Mouse (Mus musculus) olfactory bulb, adult 2 months (tissue): ENCODE data around the gene Gtf2ird1.

Experiments used
- CTCF ChIP-seq: fragments of 200-500 bp; IDR thresholded peaks from 2 replicates; pipeline ENCODE4 v1.5.1; 2012; ENCODE audit warnings: low read depth, mild to moderate bottlenecking, low read length, moderate library complexity; ENCODE audit not compliant: insufficient read depth
- POLR2A ChIP-seq: fragments of 200-500 bp; IDR thresholded peaks from 2 replicates; pipeline ENCODE4 v1.6.1; 2012; ENCODE audit warnings: mild to moderate bottlenecking, low read depth, low read length, moderate library complexity; ENCODE audit not compliant: insufficient read depth

DNA sequence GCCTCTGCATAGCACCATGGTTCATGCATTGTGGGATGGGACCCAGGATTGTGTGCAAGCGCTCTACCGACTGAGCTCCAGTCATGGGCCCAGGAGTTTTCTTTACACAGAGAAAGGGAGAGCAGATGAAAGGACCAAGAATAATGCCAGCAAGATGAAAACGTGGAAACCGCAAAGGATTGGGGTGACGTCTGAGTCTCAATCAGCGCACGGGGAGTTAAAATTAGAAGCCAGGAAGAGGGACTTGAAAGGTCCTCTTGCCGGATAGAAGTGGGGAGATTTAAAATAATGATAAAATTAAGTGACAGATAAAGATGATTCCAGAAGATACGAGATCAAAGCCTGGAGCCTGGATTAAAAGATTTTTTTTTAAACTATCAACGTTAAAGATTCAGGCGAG, 25.8 kb upstream of the Gtf2ird1 start:
- TF ChIP-seq POLR2A (no peak), CTCF (no peak)
